Mouse (Mus musculus): ENCODE measurements around the gene Usp12. TPM values are rescaled to one million over a fixed set of nuclear protein-coding genes. Genes with fewer than 3 reads are reported as not detected.
A peak's percentile ranks its signal among the peaks of the same experiment; 100 is the strongest.

The Usp12 gene
- polyA plus RNA-seq, 1 experiment from 2014 or later: 14.4 TPM

GRCm38 (mm10) chr5:146719584-146720356 lies 75.0 kb downstream of the Usp12 start:
- no peak overlapping the region for H3K4me3 ChIP-seq (ENCODE audit: low read length)
- no peaks in the 10 kb centered on the region for H3K9me3 ChIP-seq (ENCODE audit: control insufficient read depth, low read length)
- no peaks in the 10 kb centered on the region for H3K27me3 ChIP-seq (ENCODE audit: control insufficient read depth, insufficient read depth, low read length)
- H3K36me3 ChIP-seq (ENCODE audit: control insufficient read depth, insufficient read depth, low read length): no peaks in the 10 kb centered on the region
- H3K27ac ChIP-seq (ENCODE audit: low read depth, low read length): no peak overlapping the region
- no peak overlapping the region for H3K9ac ChIP-seq (ENCODE audit: low read depth, low read length)
- WGBS: 85% methylated on average over 27 of the region's 27 CpGs
- H3K4me2 ChIP-seq (replicated peaks; ENCODE audit: low read depth, low read length): no peak overlapping the region
- ATAC-seq (ENCODE audit: low FRiP score, low TSS enrichment): no peak
- peaks cover 7% of the 10 kb centered on the region; the same call in 1 of the 2 replicates for H3K4me1 ChIP-seq (ENCODE audit: control insufficient read depth, insufficient read depth, low read length)

DNA sequence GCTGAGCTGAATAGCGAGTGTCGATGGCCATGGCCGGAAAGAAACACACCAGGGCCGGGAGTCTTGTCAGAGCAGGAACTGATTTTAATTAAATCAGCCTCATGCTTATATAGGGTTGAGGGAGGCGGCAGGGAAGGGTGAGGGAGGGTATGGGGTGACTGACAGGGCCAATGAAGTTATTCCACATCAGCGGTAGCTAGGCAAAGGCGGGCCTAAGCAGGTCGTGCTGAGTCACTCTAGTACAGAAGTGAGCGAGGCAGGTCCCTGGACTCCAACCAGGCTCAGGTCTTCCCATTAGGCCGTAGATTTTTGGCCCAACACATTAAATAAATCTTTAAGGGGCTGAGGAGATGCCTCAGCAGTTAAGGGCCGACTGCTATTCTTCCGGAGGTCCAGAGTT lies 81.0 kb downstream of the Usp12 start:
- no peaks in the 10 kb centered on the region for H3K4me1 ChIP-seq (ENCODE audit: control insufficient read depth, insufficient read depth, low read length)
- no peak overlapping the region for H3K4me2 ChIP-seq (replicated peaks; ENCODE audit: low read depth, low read length)
- H3K36me3 ChIP-seq (ENCODE audit: control insufficient read depth, insufficient read depth, low read length): no peaks in the 10 kb centered on the region
- no peaks in the 10 kb centered on the region for H3K27me3 ChIP-seq (ENCODE audit: control insufficient read depth, insufficient read depth, low read length)
- no peak overlapping the region for H3K27ac ChIP-seq (ENCODE audit: low read depth, low read length)
- no peak for ATAC-seq (ENCODE audit: low FRiP score, low TSS enrichment)
- no peak overlapping the region for H3K4me3 ChIP-seq (ENCODE audit: low read length)
- no peaks in the 10 kb centered on the region for H3K9me3 ChIP-seq (ENCODE audit: control insufficient read depth, low read length)
- WGBS: 89% methylated on average over 12 of the region's 12 CpGs
- H3K9ac ChIP-seq (ENCODE audit: low read depth, low read length): no peak overlapping the region

DNA sequence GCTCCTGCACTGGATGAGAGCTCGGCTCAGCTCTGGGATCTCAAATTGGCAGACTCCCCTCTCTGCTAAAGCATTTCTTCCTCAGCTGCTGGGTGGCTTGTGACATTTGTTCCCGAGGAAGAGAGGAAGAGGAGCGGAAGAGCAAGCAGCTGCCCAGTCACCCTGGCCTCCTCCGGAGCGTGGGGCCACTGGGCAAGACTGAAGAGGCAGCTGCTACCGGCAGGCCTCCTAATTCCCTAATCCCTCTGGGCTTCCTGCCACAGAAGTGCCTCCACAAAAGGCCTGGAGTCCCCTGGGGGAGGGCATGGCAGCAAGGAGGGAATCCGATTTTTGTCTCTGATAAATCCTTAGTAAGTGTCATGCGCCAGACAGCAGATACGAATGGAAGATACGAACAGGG lies 81.7 kb downstream of the Usp12 start:
- no peak for ATAC-seq (ENCODE audit: low FRiP score, low TSS enrichment)

GRCm38 (mm10) chr5:146712282-146712918 lies 82.4 kb downstream of the Usp12 start:
- 0 out of 2 replicates have a peak, but pooled peaks have one; percentile 53 for ATAC-seq (ENCODE audit: low FRiP score, low TSS enrichment)

More for the DNA sequence above, 81.7 kb downstream of the Usp12 start:
- H3K4me1 ChIP-seq (ENCODE audit: control insufficient read depth, insufficient read depth, low read length): no peaks in the 10 kb centered on the region
- H3K4me3 ChIP-seq (ENCODE audit: low read length): no peak overlapping the region
- WGBS: 68% methylated on average over 10 of the region's 10 CpGs
- no peaks in the 10 kb centered on the region for H3K36me3 ChIP-seq (ENCODE audit: control insufficient read depth, insufficient read depth, low read length)
- no peak overlapping the region for H3K27ac ChIP-seq (ENCODE audit: low read depth, low read length)
- no peaks in the 10 kb centered on the region for H3K9me3 ChIP-seq (ENCODE audit: control insufficient read depth, low read length)
- no peak overlapping the region for H3K4me2 ChIP-seq (replicated peaks; ENCODE audit: low read depth, low read length)
- no peak overlapping the region for H3K9ac ChIP-seq (ENCODE audit: low read depth, low read length)
- no peaks in the 10 kb centered on the region for H3K27me3 ChIP-seq (ENCODE audit: control insufficient read depth, insufficient read depth, low read length)

GRCm38 (mm10) chr5:146709361-146709760 lies 85.4 kb downstream of the Usp12 start:
- no peak for ATAC-seq (ENCODE audit: low FRiP score, low TSS enrichment)
- 55% methylated on average over 3 of the region's 3 CpGs for WGBS

More at GRCm38 (mm10) chr5:146712282-146712918, 82.4 kb downstream of the Usp12 start:
- Histone ChIP-seq H3K27ac (ENCODE audit: low read depth, low read length) (no peak overlapping the region), H3K27me3 (ENCODE audit: control insufficient read depth, insufficient read depth, low read length) (no peaks in the 10 kb centered on the region), H3K4me3 (ENCODE audit: low read length) (no peak overlapping the region), H3K36me3 (ENCODE audit: control insufficient read depth, insufficient read depth, low read length) (no peaks in the 10 kb centered on the region), H3K9ac (ENCODE audit: low read depth, low read length) (no peak overlapping the region), H3K9me3 (ENCODE audit: control insufficient read depth, low read length) (no peaks in the 10 kb centered on the region), H3K4me2 (replicated peaks; ENCODE audit: low read depth, low read length) (no peak overlapping the region), H3K4me1 (ENCODE audit: control insufficient read depth, insufficient read depth, low read length) (no peaks in the 10 kb centered on the region)
- WGBS: 65% methylated on average over 18 of the region's 18 CpGs

GRCm38 (mm10) chr5:146705815-146706408 lies 88.9 kb downstream of the Usp12 start:
- 11% methylated on average over 12 of the region's 12 CpGs for WGBS
- Histone ChIP-seq H3K27me3 (ENCODE audit: control insufficient read depth, insufficient read depth, low read length) (no peaks in the 10 kb centered on the region), H3K4me3 (ENCODE audit: low read length) (no peak overlapping the region), H3K9ac (ENCODE audit: low read depth, low read length) (no peak overlapping the region), H3K4me1 (ENCODE audit: control insufficient read depth, insufficient read depth, low read length) (no peaks in the 10 kb centered on the region; the same call in 1 of the 2 replicates), H3K4me2 (replicated peaks; ENCODE audit: low read depth, low read length) (no peak overlapping the region), H3K36me3 (ENCODE audit: control insufficient read depth, insufficient read depth, low read length) (no peaks in the 10 kb centered on the region), H3K27ac (ENCODE audit: low read depth, low read length) (no peak overlapping the region), H3K9me3 (ENCODE audit: control insufficient read depth, low read length) (0 out of 2 replicates have a peak, but pooled peaks cover 3% of the 10 kb centered on the region)
- peak; percentile 51; the same call in 1 of the 2 replicates for ATAC-seq (ENCODE audit: low FRiP score, low TSS enrichment)

More at GRCm38 (mm10) chr5:146709361-146709760, 85.4 kb downstream of the Usp12 start:
- Histone ChIP-seq H3K36me3 (ENCODE audit: control insufficient read depth, insufficient read depth, low read length) (no peaks in the 10 kb centered on the region), H3K4me1 (ENCODE audit: control insufficient read depth, insufficient read depth, low read length) (no peaks in the 10 kb centered on the region), H3K4me3 (ENCODE audit: low read length) (no peak overlapping the region), H3K9ac (ENCODE audit: low read depth, low read length) (no peak overlapping the region), H3K4me2 (replicated peaks; ENCODE audit: low read depth, low read length) (no peak overlapping the region), H3K27ac (ENCODE audit: low read depth, low read length) (no peak overlapping the region), H3K9me3 (ENCODE audit: control insufficient read depth, low read length) (0 out of 2 replicates have a peak, but pooled peaks cover 1% of the 10 kb centered on the region), H3K27me3 (ENCODE audit: control insufficient read depth, insufficient read depth, low read length) (no peaks in the 10 kb centered on the region)

DNA sequence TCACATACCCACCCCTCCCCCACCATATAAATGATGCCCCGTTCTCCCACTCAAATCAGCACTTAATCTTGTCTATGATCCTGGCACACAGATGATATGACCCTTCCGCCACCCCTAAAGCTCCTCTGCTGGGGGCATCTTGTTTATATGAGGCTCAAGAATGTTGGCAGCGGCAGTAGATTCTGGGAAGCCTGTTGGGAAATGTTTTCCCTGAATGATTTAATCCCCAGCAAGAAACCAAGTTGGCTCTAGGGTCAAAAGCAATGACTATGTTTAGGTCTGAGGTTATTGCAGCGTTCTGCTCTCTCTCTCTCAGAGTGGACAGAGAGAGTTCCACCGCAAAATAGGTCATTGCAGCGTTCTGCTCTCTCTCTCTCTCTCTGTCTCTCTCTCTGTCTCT lies 89.4 kb downstream of the Usp12 start:
- Histone ChIP-seq H3K9me3 (ENCODE audit: control insufficient read depth, low read length) (0 out of 2 replicates have a peak, but pooled peaks cover 3% of the 10 kb centered on the region), H3K4me3 (ENCODE audit: low read length) (no peak overlapping the region), H3K9ac (ENCODE audit: low read depth, low read length) (no peak overlapping the region), H3K27me3 (ENCODE audit: control insufficient read depth, insufficient read depth, low read length) (no peaks in the 10 kb centered on the region), H3K4me1 (ENCODE audit: control insufficient read depth, insufficient read depth, low read length) (peaks cover 4% of the 10 kb centered on the region; the same call in 1 of the 2 replicates), H3K36me3 (ENCODE audit: control insufficient read depth, insufficient read depth, low read length) (no peaks in the 10 kb centered on the region), H3K27ac (ENCODE audit: low read depth, low read length) (no peak overlapping the region), H3K4me2 (replicated peaks; ENCODE audit: low read depth, low read length) (no peak overlapping the region)
- 73% methylated on average over 6 of the region's 6 CpGs for WGBS
- ATAC-seq (ENCODE audit: low FRiP score, low TSS enrichment): no peak

DNA sequence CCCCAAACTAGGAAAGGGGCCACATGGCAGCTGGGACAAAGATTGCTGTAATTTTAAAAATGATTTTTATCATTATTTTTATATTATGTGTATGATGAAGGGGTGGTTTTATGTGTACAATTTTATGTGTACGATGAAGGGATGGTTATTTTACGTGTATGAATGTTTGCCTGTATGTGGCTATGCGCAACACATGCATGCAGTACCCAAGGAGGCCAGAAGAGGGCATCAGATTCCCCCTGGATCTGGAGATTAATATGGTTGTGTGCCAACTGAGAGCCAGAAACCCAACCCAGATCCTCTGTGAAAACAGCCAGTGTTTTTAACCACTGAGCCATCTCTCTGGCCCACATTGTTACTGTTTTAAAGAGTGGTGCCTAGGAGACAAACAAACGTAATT lies 90.6 kb downstream of the Usp12 start:
- WGBS: 93% methylated on average over 4 of the region's 4 CpGs
- Histone ChIP-seq H3K36me3 (ENCODE audit: control insufficient read depth, insufficient read depth, low read length) (no peaks in the 10 kb centered on the region), H3K4me2 (replicated peaks; ENCODE audit: low read depth, low read length) (no peak overlapping the region), H3K4me3 (ENCODE audit: low read length) (no peak overlapping the region), H3K4me1 (ENCODE audit: control insufficient read depth, insufficient read depth, low read length) (peaks cover 4% of the 10 kb centered on the region; the same call in 1 of the 2 replicates), H3K9ac (ENCODE audit: low read depth, low read length) (no peak overlapping the region), H3K27ac (ENCODE audit: low read depth, low read length) (peak overlapping the region; percentile 56; the same call in 1 of the 2 replicates), H3K9me3 (ENCODE audit: control insufficient read depth, low read length) (0 out of 2 replicates have a peak, but pooled peaks cover 3% of the 10 kb centered on the region), H3K27me3 (ENCODE audit: control insufficient read depth, insufficient read depth, low read length) (no peaks in the 10 kb centered on the region)
- ATAC-seq (ENCODE audit: low FRiP score, low TSS enrichment): no peak

Measured in kidney, embryonic 14.5 days (tissue).